Mouse (Mus musculus) hindlimb bud, embryonic 11.5 days (tissue): ENCODE measurements around the gene Acot11.
"Not testable (repeated sequence)": the region's sequence is repeated elsewhere in the genome, so short reads cannot be mapped to it uniquely, and the experiment has no call there.

Source experiments
- DNase-seq: peaks from one replicate; pipeline ENCODE4 v3.0.0-alpha.2; 2012; ENCODE audit warnings: low read depth, low spot score; ENCODE audit errors: extremely low spot score

Gene Acot11

GRCm38 (mm10) chr4:106778116-106778788 is 26.5 kb downstream of the Acot11 start:
- DNase-seq, result no peak

GRCm38 (mm10) chr4:106776998-106777397 is 27.8 kb downstream of the Acot11 start:
- no peak for DNase-seq

GRCm38 (mm10) chr4:106775767-106776166 is 29.0 kb downstream of the Acot11 start:
- DNase-seq, result not testable (repeated sequence)

GRCm38 (mm10) chr4:106772558-106772957 is 32.2 kb downstream of the Acot11 start:
- no peak for DNase-seq

GRCm38 (mm10) chr4:106769306-106769705 is 35.5 kb downstream of the Acot11 start:
- DNase-seq, result no peak

GRCm38 (mm10) chr4:106764166-106764565 is 40.6 kb downstream of the Acot11 start:
- no peak for DNase-seq

GRCm38 (mm10) chr4:106751726-106752125 is 53.1 kb downstream of the Acot11 start:
- no peak for DNase-seq

GRCm38 (mm10) chr4:106749699-106750098 is 55.1 kb downstream of the Acot11 start:
- no peak for DNase-seq

GRCm38 (mm10) chr4:106747001-106747580 is 57.7 kb downstream of the Acot11 start:
- DNase-seq, result no peak

GRCm38 (mm10) chr4:106745862-106746261 is 58.9 kb downstream of the Acot11 start:
- DNase-seq, result no peak

GRCm38 (mm10) chr4:106737904-106738303 is 66.9 kb downstream of the Acot11 start:
- no peak for DNase-seq

- not testable (repeated sequence) for DNase-seq
Measured at GRCm38 (mm10) chr4:106736884-106737283, 67.9 kb downstream of the Acot11 start.

- no peak for DNase-seq
Measured at GRCm38 (mm10) chr4:106733636-106734035, 71.2 kb downstream of the Acot11 start, which contains the start of gene Fam151a. Gene Fam151a (plus strand): TSS chr4:106733889.

- no peak for DNase-seq
Measured at GRCm38 (mm10) chr4:106730814-106731213, 74.0 kb downstream of the Acot11 start, which contains the start of gene Mroh7. Gene Mroh7 (minus strand): TSS chr4:106730925.

GRCm38 (mm10) chr4:106720631-106721030 is 84.2 kb downstream of the Acot11 start:
- no peak for DNase-seq

- no peak for DNase-seq
Measured at GRCm38 (mm10) chr4:106713622-106714021, 91.2 kb downstream of the Acot11 start.

- no peak for DNase-seq
Measured at GRCm38 (mm10) chr4:106708408-106708807, 96.4 kb downstream of the Acot11 start.

GRCm38 (mm10) chr4:106707957-106708356 is 96.8 kb downstream of the Acot11 start:
- no peak for DNase-seq

- no peak for DNase-seq
Measured at GRCm38 (mm10) chr4:106705096-106705665, 99.6 kb downstream of the Acot11 start.

GRCm38 (mm10) chr4:106704416-106704815 is 100.4 kb downstream of the Acot11 start:
- DNase-seq, result no peak

- DNase-seq, result no peak
Measured at GRCm38 (mm10) chr4:106703956-106704355, 100.8 kb downstream of the Acot11 start.

- no peak for DNase-seq
Measured at GRCm38 (mm10) chr4:106700798-106701197, 104.0 kb downstream of the Acot11 start.
